Mouse (Mus musculus) urinary bladder, adult 2 months (tissue): ENCODE results near the gene Egfem1. TPM values are rescaled to one million over a fixed set of nuclear protein-coding genes. Genes with fewer than 3 reads are reported as not detected.

Experiments used
- DNase-seq: peaks from one replicate; pipeline ENCODE4 v3.0.0; 2022; ENCODE audit warnings: low spot score
- polyA plus RNA-seq: library from polyadenylated mRNA; depleted of rRNA; stranded (reverse); fragments of >200 nt; gene quantifications from 2 replicates; pipeline ENCODE4 v1.2.3, GENCODE M21; 2012

Gene Egfem1
- polyA plus RNA-seq, 1 experiment, result not detected

DNA sequence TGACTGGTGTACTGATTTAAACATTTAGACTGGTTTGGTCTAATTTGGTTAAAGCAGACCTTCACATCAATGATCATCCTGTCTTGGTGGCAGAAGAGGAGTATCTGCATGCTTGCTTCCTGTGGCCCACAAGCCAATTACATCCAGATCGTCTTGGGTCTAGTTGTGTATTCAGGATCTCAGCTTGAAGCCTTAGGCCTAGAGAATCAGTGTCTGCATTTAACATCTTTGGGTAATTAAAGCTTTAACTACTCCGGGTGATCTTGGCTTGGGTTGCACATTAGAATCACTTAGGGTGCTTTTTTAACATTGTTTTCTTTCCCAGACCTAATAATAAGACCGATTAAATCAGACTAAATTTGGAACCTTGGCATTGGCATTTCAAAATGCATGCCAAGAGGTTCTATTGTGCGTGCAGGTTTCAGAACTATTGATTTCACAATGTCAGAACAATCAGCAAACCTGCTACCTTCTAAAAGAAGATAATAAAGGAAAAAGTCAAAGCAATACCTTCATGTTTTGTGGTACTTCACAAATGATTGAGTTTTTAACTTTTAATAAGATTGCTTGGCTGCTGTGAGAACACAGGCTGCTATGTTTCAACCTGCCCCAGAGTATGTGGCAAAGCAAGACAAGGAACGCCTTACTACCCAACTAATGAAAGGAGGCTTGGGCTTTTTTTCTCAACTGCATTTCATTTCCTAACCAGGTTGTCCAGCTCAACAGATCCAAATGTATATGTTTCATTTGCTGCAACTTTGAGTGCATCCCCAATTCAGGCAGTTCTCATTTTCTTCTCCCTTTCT is 496.4 kb downstream of the Egfem1 start:
- DNase-seq, result no peak

GRCm38 (mm10) chr3:29582749-29583148 is 500.9 kb downstream of the Egfem1 start:
- DNase-seq, result no peak

GRCm38 (mm10) chr3:29602140-29602539 is 520.3 kb downstream of the Egfem1 start:
- DNase-seq, result no peak

DNA sequence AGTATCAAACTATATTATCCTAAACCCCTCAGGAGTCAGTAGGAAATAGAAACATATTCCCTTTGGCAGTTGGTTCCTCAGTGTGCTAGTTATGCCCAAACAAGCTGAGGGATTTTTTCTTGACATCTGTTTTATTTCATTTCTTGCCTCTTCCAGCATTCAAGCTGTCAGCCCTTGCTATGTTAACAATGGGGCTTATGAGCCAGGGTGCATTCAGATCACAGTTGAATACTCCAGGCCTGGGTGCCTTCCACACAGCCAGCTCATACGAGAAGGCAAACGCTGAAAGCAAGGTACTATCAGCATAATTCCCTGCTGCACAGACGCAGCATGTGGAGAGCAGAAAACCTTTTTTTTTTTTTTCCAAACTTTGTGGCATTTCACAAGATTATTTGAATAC is 526.9 kb downstream of the Egfem1 start:
- no peak for DNase-seq

DNA sequence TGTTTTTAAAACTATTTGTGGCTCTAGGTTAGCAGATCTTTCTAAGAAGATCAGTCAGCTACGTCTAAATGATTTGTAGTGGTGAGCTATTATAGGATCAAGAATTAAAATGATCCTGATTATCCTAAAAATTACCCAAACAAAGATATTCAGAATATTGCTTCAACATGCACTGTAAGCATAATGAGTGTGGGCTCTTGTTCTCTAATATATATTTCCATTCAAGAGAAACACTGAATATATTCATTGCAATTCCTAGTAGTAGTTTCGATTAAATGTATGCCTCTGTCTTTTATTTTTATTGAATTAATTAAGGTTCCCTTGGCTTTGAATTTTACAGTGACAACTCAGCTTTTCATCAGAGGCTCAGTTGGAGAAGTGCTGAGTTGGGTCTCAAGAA is 527.4 kb downstream of the Egfem1 start:
- DNase-seq, result no peak

GRCm38 (mm10) chr3:29619586-29619985 is 537.8 kb downstream of the Egfem1 start:
- no peak for DNase-seq

- DNase-seq, result no peak
Observed at GRCm38 (mm10) chr3:29639819-29640218, 558.0 kb downstream of the Egfem1 start.

GRCm38 (mm10) chr3:29666796-29667195 is 585.0 kb downstream of the Egfem1 start:
- no peak for DNase-seq

GRCm38 (mm10) chr3:29689367-29690285 is 607.8 kb downstream of the Egfem1 start:
- DNase-seq, result no peak

DNA sequence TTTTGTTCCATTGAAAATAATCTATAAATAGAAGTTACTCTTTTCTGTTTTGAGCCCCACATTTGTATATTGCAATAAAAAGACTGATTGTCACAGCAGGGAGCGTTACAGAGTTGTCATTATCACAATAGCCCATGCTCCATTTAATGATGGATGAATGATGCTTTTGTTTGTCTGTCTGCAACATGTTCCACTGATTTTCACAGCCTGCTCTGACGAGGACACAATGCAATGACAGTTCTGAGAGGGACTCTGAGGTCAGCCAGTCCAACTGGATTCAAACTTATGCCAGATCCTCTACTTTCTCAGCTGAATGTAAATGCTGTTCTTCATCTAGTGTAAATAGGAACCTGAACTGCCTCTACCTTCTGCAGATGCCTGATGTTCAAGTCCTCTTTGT is 619.3 kb downstream of the Egfem1 start:
- DNase-seq, result no peak

DNA sequence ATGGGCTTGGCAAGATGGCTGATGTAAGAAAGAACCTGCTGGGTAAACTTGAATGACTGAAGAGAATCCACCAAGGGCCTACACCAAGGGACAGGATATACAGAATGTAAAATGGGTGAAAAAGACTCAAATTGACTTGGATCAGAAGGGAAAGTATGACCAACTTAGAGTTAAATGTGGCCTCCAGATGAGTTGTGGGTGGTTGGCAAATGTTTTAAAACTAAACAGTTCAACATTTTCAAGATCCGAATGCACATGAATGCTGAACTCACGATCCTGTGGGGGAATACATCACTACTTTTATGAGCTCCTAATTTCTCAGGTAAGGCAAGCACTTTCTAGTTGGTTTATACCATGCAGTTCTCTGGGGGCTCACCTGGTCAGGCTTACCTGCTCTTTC is 625.0 kb downstream of the Egfem1 start:
- no peak for DNase-seq

DNA sequence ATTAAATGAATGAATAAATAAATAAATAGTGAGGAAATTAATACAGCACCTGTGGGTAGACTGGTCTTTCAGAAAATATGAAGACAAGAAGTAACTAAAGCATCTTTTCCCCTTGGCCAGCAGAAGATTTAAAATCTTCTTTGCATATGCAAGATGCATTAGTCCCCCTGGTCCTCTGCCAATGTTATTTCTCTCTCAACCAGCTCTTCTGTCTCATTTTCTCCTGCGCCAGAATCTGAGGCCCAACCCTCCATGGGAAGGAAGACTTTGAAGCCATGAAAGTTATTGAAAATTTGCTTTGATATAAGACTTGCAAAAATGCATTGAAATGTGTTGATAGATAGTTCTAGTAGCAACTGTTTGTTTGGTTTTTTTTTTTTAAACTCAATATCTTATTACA is 625.6 kb downstream of the Egfem1 start:
- no peak for DNase-seq

GRCm38 (mm10) chr3:29726376-29726967 is 644.6 kb downstream of the Egfem1 start:
- DNase-seq, result no peak

- DNase-seq, result no peak
Observed at GRCm38 (mm10) chr3:29730062-29730760, 648.4 kb downstream of the Egfem1 start.

- no peak for DNase-seq
Observed at GRCm38 (mm10) chr3:29731509-29731908, 649.7 kb downstream of the Egfem1 start.

GRCm38 (mm10) chr3:29732626-29733025 is 650.8 kb downstream of the Egfem1 start:
- no peak for DNase-seq

- DNase-seq, result no peak
Observed at GRCm38 (mm10) chr3:29734251-29734650, 652.4 kb downstream of the Egfem1 start.

DNA sequence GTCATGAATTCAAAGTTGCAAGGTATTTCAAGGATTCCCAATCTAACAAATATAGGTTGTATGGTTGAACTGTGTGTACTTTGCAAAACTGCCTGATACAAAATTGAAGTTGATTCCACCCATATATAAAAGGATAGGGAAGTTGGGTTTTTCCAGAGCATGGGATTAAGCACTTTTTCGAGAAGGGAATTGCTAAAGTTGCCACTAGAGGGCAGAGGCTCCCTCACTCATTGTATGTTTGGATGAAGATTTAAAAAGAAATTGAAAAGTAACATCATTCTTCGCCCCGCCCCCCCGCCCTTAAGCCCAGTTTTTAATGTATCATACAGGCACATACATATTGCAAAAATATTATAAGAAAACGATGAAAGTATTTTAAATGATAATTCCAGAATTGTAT is 657.5 kb downstream of the Egfem1 start:
- no peak for DNase-seq
